Mouse (Mus musculus) forebrain, embryonic 13.5 days (tissue): ENCODE results near the gene Rit1. TPM values are rescaled to one million over a fixed set of nuclear protein-coding genes. Genes with fewer than 3 reads are reported as not detected.
"Not testable (repeated sequence)": the region's sequence is repeated elsewhere in the genome, so short reads cannot be mapped to it uniquely, and the experiment has no call there.

Source experiments
- ATAC-seq: fragments of 200-750 bp; cut with Nextera tagmentation; 2 replicates; pipeline ENCODE4 v1.8.0; 2017
- H3K27ac ChIP-seq: fragments of 300-500 bp; sonication (generic); 2 replicates; pipeline ENCODE4 v1.5.1; 2015; ENCODE audit warnings: inconsistent platforms, mild to moderate bottlenecking, moderate library complexity
- H3K27me3 ChIP-seq: fragments of 300-500 bp; sonication (generic); 2 replicates; pipeline ENCODE4 v1.6.1; 2015; ENCODE audit warnings: mild to moderate bottlenecking, inconsistent platforms
- H3K36me3 ChIP-seq: fragments of 300-500 bp; sonication (generic); 2 replicates; pipeline ENCODE4 v1.6.1; 2015; ENCODE audit warnings: mild to moderate bottlenecking, inconsistent platforms; ENCODE audit not compliant: poor library complexity, severe bottlenecking
- H3K4me1 ChIP-seq: fragments of 300-500 bp; sonication (generic); 2 replicates; pipeline ENCODE4 v1.6.1; 2015; ENCODE audit warnings: inconsistent platforms
- H3K4me2 ChIP-seq: fragments of 300-500 bp; sonication (generic); 2 replicates; pipeline ENCODE4 v1.6.1; 2015; ENCODE audit warnings: inconsistent platforms, mild to moderate bottlenecking, moderate library complexity
- H3K4me3 ChIP-seq: fragments of 300-500 bp; sonication (generic); 2 replicates; pipeline ENCODE4 v1.5.1; 2015; ENCODE audit warnings: mild to moderate bottlenecking, inconsistent platforms
- H3K9ac ChIP-seq: fragments of 300-500 bp; sonication (generic); 2 replicates; pipeline ENCODE4 v1.6.1; 2015; ENCODE audit warnings: mild to moderate bottlenecking, inconsistent platforms
- H3K9me3 ChIP-seq: fragments of 300-500 bp; sonication (generic); replicated peaks from 2 replicates; pipeline ENCODE4 v1.6.1; 2016; ENCODE audit warnings: inconsistent platforms
- WGBS: fragments of 180-500 bp; shearing (Covaris S2); methylation state at CpG from one replicate; pipeline ENCODE4 v1.1.7; 2015; 5-methylcytosine and 5-hydroxymethylcytosine counted together
- polyA plus RNA-seq: library from polyadenylated mRNA; unstranded; fragments of >200 nt; fragmentation: Nextera tagmentation; extraction: Ambion mirVana; gene quantifications from 2 replicates; pipeline ENCODE4 v1.2.1, GENCODE M21; 2015

The Rit1 gene
- polyA plus RNA-seq, 1 experiment from 2014 or later = 49.5 TPM

DNA sequence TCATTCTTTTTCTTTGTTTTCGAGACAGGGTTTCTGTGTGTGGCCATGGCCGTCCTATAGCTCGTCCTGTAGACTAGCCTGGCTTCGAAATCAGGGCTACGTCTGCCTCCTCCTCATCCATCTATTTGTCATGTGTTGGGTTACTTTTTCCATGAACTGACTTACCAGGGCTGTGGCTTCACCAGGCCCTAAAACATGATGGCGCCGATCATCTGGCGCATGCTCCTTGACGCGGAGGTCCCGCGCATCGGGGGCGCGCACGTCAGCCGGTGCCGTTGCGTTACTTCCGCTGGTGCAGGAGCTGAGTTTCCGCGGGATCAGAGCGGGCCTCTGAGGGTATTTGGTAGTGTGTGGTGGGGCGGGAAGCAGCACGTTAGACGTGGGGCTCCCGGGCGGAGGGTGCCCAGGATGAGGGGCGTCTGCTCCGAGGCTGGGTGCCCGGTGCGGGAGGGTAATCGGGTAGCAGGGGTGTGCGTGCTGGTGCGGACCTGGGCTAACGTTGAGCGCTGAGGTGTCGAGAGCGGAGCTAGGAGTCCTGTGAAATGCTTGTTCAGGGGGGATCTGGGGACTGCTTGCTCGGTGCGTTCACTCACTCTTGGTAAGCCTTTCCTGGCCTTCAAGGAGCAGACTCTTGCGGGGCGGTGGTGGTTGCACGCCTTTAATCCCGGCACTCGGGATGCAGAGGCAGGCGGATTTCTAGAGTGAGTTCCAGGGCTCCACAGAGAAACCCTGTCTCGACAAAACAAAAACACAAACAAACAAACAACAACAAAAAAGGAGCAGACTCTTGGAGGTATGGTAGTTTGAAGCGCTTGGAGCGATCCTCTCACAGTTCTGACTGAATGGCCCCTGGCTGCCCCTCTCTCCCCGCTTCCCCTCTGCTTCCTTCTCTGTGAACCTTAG lies 58.6 kb downstream of the Rit1 start, which contains the start of gene Syt11:
Gene Syt11, minus strand, starts transcription at position 226 of the 903 bp plus-strand sequence.
- H3K9me3 ChIP-seq, H3K4me1 ChIP-seq, H3K36me3 ChIP-seq, H3K27me3 ChIP-seq: not testable (repeated sequence)
- WGBS = 4% methylated on average over 42 of the region's 51 CpGs
- Histone ChIP-seq H3K9ac (peak within 1 kb of the TSS; percentile 60), H3K4me2 (peak within 1 kb of the TSS; percentile 54), H3K27ac (peak within 1 kb of the TSS; percentile 85), H3K4me3 (peak within 1 kb of the TSS; percentile 40)
- ATAC-seq = peak; percentile 48

Other genes with a start within 250 kb of the Rit1 start
- gene Lmna, start 206.9 kb upstream of the Rit1 start, polyA plus RNA-seq = 12.1 and 15.5 TPM in 2 replicates
- 51.5 and 52.6 TPM in 2 replicates for gene Mex3a, start 184.4 kb upstream of the Rit1 start, polyA plus RNA-seq
- not detected in 2 replicates for gene Rab25, start 168.5 kb upstream of the Rit1 start, polyA plus RNA-seq
- gene Lamtor2, start 163.8 kb upstream of the Rit1 start, polyA plus RNA-seq = 170 and 180 TPM in 2 replicates
- gene Ubqln4, start 163.1 kb upstream of the Rit1 start, polyA plus RNA-seq = 43.5 and 47.5 TPM in 2 replicates
- gene Ssr2, start 141.0 kb upstream of the Rit1 start, polyA plus RNA-seq = 139 and 143 TPM in 2 replicates
- 151 and 162 TPM in 2 replicates for gene Arhgef2, start 110.9 kb upstream of the Rit1 start, polyA plus RNA-seq
- not detected in 2 replicates for gene Rxfp4, start 63.7 kb upstream of the Rit1 start, polyA plus RNA-seq
- gene Khdc4, start 31.0 kb upstream of the Rit1 start, polyA plus RNA-seq = 97.8 and 102 TPM in 2 replicates
- gene Syt11, start 58.3 kb downstream of the Rit1 start, polyA plus RNA-seq = 218 and 237 TPM in 2 replicates
- gene Gon4l, start 118.4 kb downstream of the Rit1 start, polyA plus RNA-seq = 12.7 and 14.6 TPM in 2 replicates
- 40.3 and 48.5 TPM in 2 replicates for gene Msto1, start 197.2 kb downstream of the Rit1 start, polyA plus RNA-seq
- 21.8 and 24.4 TPM in 2 replicates for gene Ash1l, start 233.8 kb downstream of the Rit1 start, polyA plus RNA-seq
- gene Dap3, start 234.3 kb downstream of the Rit1 start, polyA plus RNA-seq = 139 and 145 TPM in 2 replicates